31 mouse cellular contexts compared by ENCODE assay signal in genomic region chr2:5793771-5794170, GRCm38 (mm10). TPM values are rescaled to one million over a fixed set of nuclear protein-coding genes. Genes with fewer than 3 reads are reported as not detected.
DNase-seq lines count a peak whose midpoint lies in the region; ATAC-seq and TF ChIP-seq lines count a peak whose summit lies in the region.
"Had no signal": no experiment of that assay in that cellular context is flagged by ENCODE, and none has a peak within 500 bp of the region (broad histone marks: within the 10 kb centered on the region; RNA-seq: fewer than 3 reads in every experiment).

No protein-coding gene starts in this region.

- no peak for ATAC-seq in kidney, postnatal 0 days (replicated peaks; ENCODE audit: low FRiP score, low read depth)
- no peak for ATAC-seq in kidney, embryonic 15.5 days (replicated peaks; ENCODE audit: low FRiP score)
- ATAC-seq: activated CD4-positive, CD25-positive, alpha-beta regulatory T cell, adult 4 months; CD4-positive, CD25-positive, alpha-beta regulatory T cell, adult 4 months; forebrain, embryonic 15.5 days; intestine, embryonic 16.5 days; lung, postnatal 0 days; midbrain, embryonic 15.5 days had no signal

- H3K4me2 ChIP-seq in kidney, postnatal 0 days (ENCODE audit: low read length): no peak overlapping the region
- H3K4me2 ChIP-seq in kidney, embryonic 15.5 days: no peak overlapping the region
- H3K4me2 ChIP-seq: embryonic facial prominence, embryonic 12.5 days; forebrain, embryonic 15.5 days; heart, embryonic 12.5 days; hindbrain, embryonic 13.5 days; limb, embryonic 13.5 days; liver, embryonic 11.5 days; midbrain, embryonic 15.5 days; neural tube, embryonic 15.5 days; stomach, embryonic 15.5 days had no signal

- TF ChIP-seq CTCF in kidney, postnatal 0 days (IDR thresholded peaks at IDR 0.05; ENCODE audit: low read depth): no peak

- H3K27ac ChIP-seq in kidney, postnatal 0 days: no peak overlapping the region
- H3K27ac ChIP-seq in kidney, embryonic 15.5 days: no peak overlapping the region
- H3K27ac ChIP-seq: embryonic facial prominence, embryonic 12.5 days; forebrain, embryonic 15.5 days; hindbrain, embryonic 13.5 days; layer of hippocampus, adult 2 months; left cerebral cortex, adult 2 months; limb, embryonic 13.5 days; midbrain, embryonic 10.5 days; midbrain, embryonic 15.5 days; neural tube, embryonic 15.5 days; stomach, embryonic 15.5 days had no signal

- H3K36me3 ChIP-seq in kidney, postnatal 0 days (ENCODE audit: insufficient read depth, low read length): peaks cover 38% of the 10 kb centered on the region
- H3K36me3 ChIP-seq in kidney, embryonic 15.5 days: peaks cover 59% of the 10 kb centered on the region

- no peaks in the 10 kb centered on the region for H3K9me3 ChIP-seq in kidney, postnatal 0 days (replicated peaks; ENCODE audit: low read length)
- H3K9me3 ChIP-seq in kidney, embryonic 15.5 days (replicated peaks): no peaks in the 10 kb centered on the region
- H3K9me3 ChIP-seq: embryonic facial prominence, embryonic 12.5 days; forebrain, embryonic 15.5 days; hindbrain, embryonic 13.5 days; midbrain, embryonic 10.5 days; midbrain, embryonic 15.5 days; neural tube, embryonic 15.5 days; stomach, embryonic 15.5 days had no signal

- DNase-seq in embryo, embryonic 11 days: peak; percentile 7
- no peak for DNase-seq in embryo, embryonic 10.5 days (ENCODE audit: low spot score)
- peak; percentile 24 for DNase-seq in kidney, postnatal 0 days (ENCODE audit: low spot score)
- peak; percentile 43 for DNase-seq in kidney, postnatal 14 days
- DNase-seq in mesoderm, embryonic 11.5 days (ENCODE audit: low read depth, low spot score): peak; percentile 21
- no peak for DNase-seq in retina, postnatal 1 day
- DNase-seq: adrenal gland, postnatal 25 days; cerebellum, adult 2 months; cerebellum, postnatal 14 days; gastrocnemius, postnatal 25 days; heart, adult 18-20 months; heart, postnatal 4 days; lung, adult 18-20 months; right cerebral cortex, postnatal 25 days had no signal

- no peaks in the 10 kb centered on the region for H3K4me1 ChIP-seq in kidney, postnatal 0 days (replicated peaks; ENCODE audit: insufficient read depth, low read length)
- H3K4me1 ChIP-seq in kidney, embryonic 15.5 days: no peaks in the 10 kb centered on the region
- H3K4me1 ChIP-seq: embryonic facial prominence, embryonic 12.5 days; forebrain, embryonic 15.5 days; hindbrain, embryonic 13.5 days; limb, embryonic 13.5 days; midbrain, embryonic 15.5 days; neural tube, embryonic 15.5 days; stomach, embryonic 15.5 days had no signal

- no peak overlapping the region for H3K4me3 ChIP-seq in kidney, postnatal 0 days (replicated peaks; ENCODE audit: low read depth, low read length)
- H3K4me3 ChIP-seq in kidney, embryonic 15.5 days (replicated peaks): no peak overlapping the region
- H3K4me3 ChIP-seq: embryonic facial prominence, embryonic 12.5 days; forebrain, embryonic 15.5 days; heart, embryonic 12.5 days; hindbrain, embryonic 13.5 days; layer of hippocampus, adult 2 months; left cerebral cortex, adult 2 months; limb, embryonic 13.5 days; midbrain, embryonic 10.5 days; midbrain, embryonic 15.5 days; neural tube, embryonic 15.5 days; stomach, embryonic 15.5 days had no signal

- 72% methylated on average over 10 of the region's 10 CpGs for WGBS in kidney, postnatal 0 days
- 74% methylated on average over 10 of the region's 10 CpGs for WGBS in kidney, embryonic 15.5 days

- no peaks in the 10 kb centered on the region for H3K27me3 ChIP-seq in kidney, postnatal 0 days (ENCODE audit: insufficient read depth, low read length)
- no peaks in the 10 kb centered on the region for H3K27me3 ChIP-seq in kidney, embryonic 15.5 days
- H3K27me3 ChIP-seq: embryonic facial prominence, embryonic 12.5 days; forebrain, embryonic 15.5 days; heart, embryonic 12.5 days; hindbrain, embryonic 13.5 days; limb, embryonic 13.5 days; midbrain, embryonic 15.5 days; neural tube, embryonic 15.5 days; stomach, embryonic 15.5 days had no signal

- H3K9ac ChIP-seq in kidney, postnatal 0 days (ENCODE audit: low read depth, low read length): no peak overlapping the region
- no peak overlapping the region for H3K9ac ChIP-seq in kidney, embryonic 15.5 days
- H3K9ac ChIP-seq: embryonic facial prominence, embryonic 12.5 days; forebrain, embryonic 15.5 days; heart, embryonic 12.5 days; hindbrain, embryonic 13.5 days; limb, embryonic 13.5 days; midbrain, embryonic 15.5 days; neural tube, embryonic 15.5 days; stomach, embryonic 15.5 days had no signal

RNA-seq across cellular contexts. Expression of gene Nudt5, which starts 51.0 kb away (rescaled TPM):
- 40.8 and 46.6 TPM in 2 replicates for polyA plus RNA-seq in kidney, postnatal 0 days (2015; fragmentation: Nextera tagmentation; extraction: Ambion mirVana)
- 77.5 and 82.9 TPM in 2 replicates for polyA plus RNA-seq in kidney, embryonic 15.5 days (2015; fragmentation: Nextera tagmentation; extraction: Ambion mirVana)

RNA-seq across cellular contexts. Expression of gene Cdc123, which starts 51.2 kb away (rescaled TPM):
- 208 and 220 TPM in 2 replicates for polyA plus RNA-seq in kidney, postnatal 0 days (2015; fragmentation: Nextera tagmentation; extraction: Ambion mirVana)
- polyA plus RNA-seq in kidney, embryonic 15.5 days (2015; fragmentation: Nextera tagmentation; extraction: Ambion mirVana): 304 and 323 TPM in 2 replicates

Comparison
In these comparisons a context has a peak if more than half of its experiments do, and no peak if none do; other contexts are left out.
1. DNase-seq: peak in embryo, embryonic 11 days (single experiment), kidney, postnatal 0 days (single experiment), kidney, postnatal 14 days (single experiment) and mesoderm, embryonic 11.5 days (single experiment); none in embryo, embryonic 10.5 days (single experiment) and retina, postnatal 1 day (single experiment).